Mouse (Mus musculus) kidney, postnatal 4 days (tissue): ENCODE results near the gene Gm14851.
"Not testable (repeated sequence)": the region's sequence is repeated elsewhere in the genome, so short reads cannot be mapped to it uniquely, and the experiment has no call there.

ENCODE experiments used
- DNase-seq, 2 experiments: peaks; one replicate each; pipeline ENCODE4 v3.0.0; 2021; ENCODE audit warnings: mixed read lengths in 2 of 2

The Gm14851 gene

DNA sequence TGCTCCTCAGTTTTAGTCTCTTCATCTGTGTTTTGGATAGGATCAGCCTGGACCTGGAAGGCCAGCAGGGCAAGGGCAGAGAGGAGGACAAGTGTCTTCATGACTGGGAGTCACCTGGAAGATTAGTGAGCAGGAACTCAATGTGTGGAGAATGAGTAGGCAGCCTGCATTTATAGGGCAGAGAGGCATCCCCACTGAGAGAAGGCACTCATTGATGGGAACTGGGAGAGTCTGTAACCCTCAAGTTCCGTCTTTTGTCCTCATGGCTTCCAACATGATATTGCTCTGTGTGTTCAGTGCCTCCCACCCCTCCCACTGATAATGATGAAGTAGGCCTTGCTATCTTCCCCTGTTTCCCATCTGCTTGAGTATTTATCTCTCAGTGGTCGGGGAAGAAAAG is at the start of gene Gm14851:
Gene Gm14851 (minus strand): TSS at position 101 of the 400 bp plus-strand sequence.
- not testable (repeated sequence) for DNase-seq

DNA sequence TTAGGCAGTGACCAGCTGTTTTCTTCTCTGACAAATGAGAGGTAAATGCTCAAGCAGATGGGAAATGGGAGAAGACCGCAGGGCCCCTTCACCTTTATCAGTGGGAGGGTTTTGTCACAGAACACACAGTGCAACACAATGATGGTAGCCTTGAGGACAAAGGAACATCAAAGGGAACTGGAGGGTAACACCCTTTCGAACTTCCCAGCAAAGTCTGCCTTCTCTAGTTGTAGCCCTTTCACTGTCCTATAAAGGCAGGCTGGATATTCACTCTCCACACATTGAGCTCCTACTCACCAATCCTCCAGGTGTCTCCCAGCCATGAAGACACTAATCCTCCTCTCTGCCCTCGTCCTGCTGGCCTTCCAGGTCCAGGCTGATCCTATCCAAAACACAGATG is 38.5 kb upstream of the Gm14851 start, which contains the start of gene Defa30:
Gene Defa30 (plus strand): TSS at position 301 of the 400 bp plus-strand sequence.
- not testable (repeated sequence) for DNase-seq

DNA sequence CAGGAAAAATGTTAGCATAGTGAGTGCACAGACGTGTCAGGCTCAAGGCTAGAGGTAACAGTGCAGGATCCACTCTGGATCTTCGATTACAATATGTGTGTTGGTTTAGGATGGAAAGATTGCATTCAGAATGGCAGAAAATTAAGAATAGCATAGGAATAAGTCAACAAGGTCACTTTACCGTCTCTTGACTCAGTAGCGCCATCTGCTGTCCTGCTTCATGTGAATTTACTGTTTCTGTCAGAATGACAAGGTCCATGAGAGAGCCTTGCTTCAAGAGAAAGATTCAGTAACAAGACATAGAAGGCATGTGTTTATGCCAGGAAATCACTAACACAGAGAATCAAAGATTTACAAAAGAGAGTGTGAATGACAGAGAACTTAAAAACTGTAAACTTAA is 2.7 kb downstream of the Gm14851 start:
- DNase-seq: peak; percentile 6 to 10

DNA sequence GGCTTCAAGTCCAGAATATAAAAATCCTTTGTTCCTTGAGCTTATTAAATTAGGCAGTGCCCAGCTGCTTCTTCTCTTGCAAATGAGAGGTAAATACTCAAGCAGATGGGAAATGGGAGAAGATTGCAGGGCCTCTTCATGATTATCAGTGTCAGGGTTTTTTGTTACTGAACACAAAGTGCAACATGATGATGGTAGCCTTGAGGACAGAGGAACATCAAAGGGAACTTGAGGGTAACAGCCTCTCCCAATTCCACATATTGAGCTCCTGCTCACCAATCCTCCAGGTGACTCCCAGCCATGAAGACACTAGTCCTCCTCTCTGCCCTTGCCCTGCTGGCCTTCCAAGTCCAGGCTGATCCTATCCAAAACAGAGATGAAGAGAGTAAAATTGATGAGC is 11.7 kb downstream of the Gm14851 start, which contains the start of gene Defa25:
Gene Defa25 (plus strand): TSS at position 301 of the 400 bp plus-strand sequence.
- not testable (repeated sequence) for DNase-seq

DNA sequence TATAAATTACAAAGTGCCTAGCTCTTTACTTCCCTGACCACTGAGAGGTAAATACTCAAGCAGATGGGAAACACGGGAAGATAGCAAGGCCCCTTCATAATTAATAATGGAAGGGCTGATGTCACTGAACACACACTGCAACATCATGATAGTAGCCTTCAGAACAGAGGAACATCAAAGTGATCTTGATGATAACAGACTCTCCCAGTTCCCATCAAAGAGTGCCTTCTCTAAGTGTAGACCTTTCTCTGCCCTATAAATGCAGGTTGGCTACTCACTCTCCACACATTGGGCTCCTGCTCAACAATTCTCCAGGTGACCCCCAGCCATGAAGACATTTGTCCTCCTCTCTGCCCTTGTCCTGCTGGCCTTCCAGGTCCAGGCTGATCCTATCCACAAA is 31.1 kb downstream of the Gm14851 start, which contains the start of gene Defa35:
Gene Defa35 (plus strand): TSS at position 301 of the 400 bp plus-strand sequence.
- DNase-seq: not testable (repeated sequence)

DNA sequence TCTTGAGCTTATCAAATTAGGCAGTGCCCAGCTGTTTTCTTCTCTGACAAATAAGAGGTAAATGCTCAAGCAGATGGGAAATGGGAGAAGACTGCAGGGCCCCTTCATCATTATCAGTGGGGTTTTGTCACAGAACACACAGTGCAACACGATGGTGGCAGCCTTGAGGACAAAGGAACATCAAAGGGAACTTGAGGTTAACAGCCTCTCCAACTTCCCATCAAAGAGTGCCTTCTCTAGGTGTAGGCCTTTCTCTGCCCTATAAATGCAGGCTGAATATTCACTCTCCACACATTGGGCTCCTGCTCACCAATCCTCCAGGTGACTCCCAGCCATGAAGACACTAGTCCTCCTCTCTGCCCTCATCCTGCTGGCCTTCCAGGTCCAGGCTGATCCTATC is 41.1 kb downstream of the Gm14851 start, which contains the start of gene Defa23:
Gene Defa23 (plus strand): TSS at position 301 of the 400 bp plus-strand sequence.
- DNase-seq: not testable (repeated sequence)
